Mouse (Mus musculus) MEL-GATA-1-ER (cell line): ENCODE measurements around the gene Ddx6.

ENCODE experiments used
- DNase-seq: peaks from one replicate; pipeline ENCODE4 v3.0.0-alpha.2; 2012; ENCODE audit warnings: low read depth; ENCODE audit errors: extremely low read depth

Gene Ddx6

GRCm38 (mm10) chr9:44685346-44686330 is 80.9 kb downstream of the Ddx6 start:
- DNase-seq: peak; percentile 16

GRCm38 (mm10) chr9:44686638-44687037 is 81.9 kb downstream of the Ddx6 start:
- no peak for DNase-seq

- no peak for DNase-seq
Observed at GRCm38 (mm10) chr9:44688013-44688412, 83.3 kb downstream of the Ddx6 start.
